Mouse (Mus musculus) heart, adult 11 months (tissue): ENCODE data around the gene Mdfic.

ENCODE experiments used
- DNase-seq: peaks from one replicate; pipeline ENCODE4 v3.0.0; 2022

The Mdfic gene

DNA sequence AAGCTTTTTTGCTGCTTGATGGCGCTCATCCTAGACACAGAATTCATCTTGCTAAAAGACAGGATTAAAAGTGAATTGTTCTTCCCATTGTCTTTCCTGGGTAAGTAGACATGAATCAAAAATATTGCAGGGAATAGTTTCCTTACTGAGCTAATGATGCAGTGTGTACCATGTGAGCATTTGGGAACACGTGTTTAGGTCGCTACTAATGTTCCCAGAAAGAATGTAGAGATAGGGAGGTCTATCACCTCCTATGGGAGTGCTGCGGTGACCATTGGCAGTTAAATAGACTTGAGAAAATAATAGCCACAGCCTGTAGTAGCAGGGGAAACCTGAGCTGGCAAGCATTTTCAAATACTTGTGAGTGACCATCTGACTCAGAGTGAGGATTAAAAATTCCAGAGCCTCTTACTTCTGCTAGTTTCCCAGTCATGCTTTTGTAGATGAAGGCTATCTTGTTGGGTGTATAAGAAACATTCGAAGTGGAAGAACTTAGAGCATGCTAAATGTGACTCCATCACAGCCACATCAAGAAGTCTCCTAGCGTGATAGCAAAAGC, 22.2 kb downstream of the Mdfic start:
- DNase-seq: no peak

DNA sequence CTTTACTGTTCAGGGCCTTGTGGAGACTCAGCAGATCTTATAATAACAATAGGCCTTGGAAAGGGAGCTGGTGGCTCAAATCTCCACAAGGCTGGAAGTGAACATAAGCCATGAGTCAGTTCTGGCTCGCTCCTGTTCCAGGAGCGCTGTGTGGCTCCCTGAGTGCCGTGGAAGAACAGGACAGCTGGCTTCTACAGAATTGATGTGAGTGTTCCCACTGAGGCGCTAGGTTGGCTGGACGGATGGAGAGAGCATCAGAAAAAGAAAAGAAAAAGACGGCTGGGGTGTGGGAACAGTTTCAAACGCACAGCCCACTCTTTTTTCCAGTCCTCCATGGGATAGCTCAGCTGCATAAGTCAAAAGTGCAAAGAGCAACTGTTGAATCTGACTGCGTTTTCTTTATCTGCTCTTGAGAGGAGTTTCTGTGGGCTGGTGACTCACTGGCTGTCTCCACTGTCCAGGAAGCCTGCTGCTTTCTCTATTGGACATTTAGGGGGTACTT, 22.9 kb downstream of the Mdfic start:
- peak; percentile 97 for DNase-seq

DNA sequence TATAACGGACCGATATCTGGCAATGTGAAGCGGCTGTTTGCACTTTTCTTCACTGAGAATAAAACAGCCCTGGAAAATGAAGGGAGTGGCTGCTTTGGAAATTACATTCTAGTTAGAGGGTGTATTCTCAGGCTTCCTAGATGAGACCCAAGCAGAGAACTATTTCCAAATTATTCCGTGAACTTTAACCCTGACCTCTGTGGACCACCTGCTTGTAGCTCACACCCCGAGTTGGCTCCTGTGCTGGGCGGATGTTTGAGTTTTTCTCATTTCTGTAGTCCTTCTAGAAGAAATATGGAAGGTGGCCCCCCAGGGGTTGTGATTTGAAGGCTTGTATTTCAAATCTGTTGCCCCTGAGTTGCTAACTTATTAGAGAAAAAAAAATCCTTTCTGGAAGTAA, 23.3 kb downstream of the Mdfic start:
- no peak for DNase-seq

DNA sequence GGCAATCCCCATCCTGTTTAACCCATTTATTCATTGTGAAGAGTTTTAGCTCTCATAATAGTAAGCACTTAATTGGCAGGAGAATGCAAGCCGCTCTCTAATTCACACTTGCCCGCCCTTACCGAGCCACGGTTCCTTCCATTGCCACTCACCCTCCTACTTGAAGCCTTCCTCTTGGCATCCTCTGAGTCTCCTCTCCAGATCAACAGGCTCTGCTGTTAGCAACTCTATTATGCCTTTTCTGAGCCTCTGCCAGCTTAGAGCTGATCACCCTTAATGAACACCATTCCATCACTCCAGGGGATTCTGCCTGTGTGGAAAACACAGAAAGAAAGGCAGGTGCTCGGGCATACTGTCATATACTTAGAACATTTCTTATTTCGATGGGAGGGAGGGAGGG, 24.9 kb downstream of the Mdfic start:
- no peak for DNase-seq

DNA sequence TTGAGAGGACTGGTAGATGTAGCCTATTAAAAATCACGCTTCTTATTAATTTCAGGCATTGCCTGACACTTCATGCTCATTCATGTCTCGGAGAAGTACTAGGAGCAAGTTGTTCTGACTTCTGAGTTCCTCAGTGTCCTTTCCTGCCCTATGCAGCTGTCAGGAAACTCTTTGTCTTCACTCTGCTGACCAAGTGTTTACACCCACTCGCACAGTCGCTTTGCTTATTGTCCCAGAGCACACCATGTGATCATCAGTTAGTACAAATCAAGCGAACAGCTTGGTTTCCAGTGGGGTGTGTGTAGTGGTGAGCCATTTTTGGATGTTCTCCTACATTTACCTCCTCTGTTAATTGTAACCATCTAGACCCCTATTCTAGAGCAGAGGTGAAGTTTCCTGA, 25.4 kb downstream of the Mdfic start:
- DNase-seq: peak; percentile 98

GRCm38 (mm10) chr6:15747396-15748155, 27.1 kb downstream of the Mdfic start:
- DNase-seq: no peak

GRCm38 (mm10) chr6:15748236-15748635, 27.8 kb downstream of the Mdfic start:
- no peak for DNase-seq

DNA sequence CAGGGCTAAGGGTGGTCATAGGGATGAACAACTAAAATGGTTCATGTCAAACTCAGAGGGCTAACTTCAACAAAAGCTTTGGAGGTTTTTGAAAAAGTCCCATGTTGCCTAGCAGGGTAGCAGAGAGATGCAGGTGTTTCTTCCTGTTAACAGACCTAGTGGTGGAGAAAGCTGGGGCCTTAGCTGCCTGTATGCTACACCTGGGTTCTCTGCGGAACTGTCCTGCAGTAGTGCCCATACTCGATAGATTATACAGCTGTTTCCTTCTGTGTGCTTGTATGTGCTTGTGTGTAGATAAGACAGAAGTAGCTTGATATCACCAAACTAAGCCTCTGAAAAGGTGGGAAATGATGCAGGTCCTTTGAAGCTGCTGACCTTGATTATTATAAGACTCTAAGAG, 28.5 kb downstream of the Mdfic start:
- peak; percentile 76 for DNase-seq

DNA sequence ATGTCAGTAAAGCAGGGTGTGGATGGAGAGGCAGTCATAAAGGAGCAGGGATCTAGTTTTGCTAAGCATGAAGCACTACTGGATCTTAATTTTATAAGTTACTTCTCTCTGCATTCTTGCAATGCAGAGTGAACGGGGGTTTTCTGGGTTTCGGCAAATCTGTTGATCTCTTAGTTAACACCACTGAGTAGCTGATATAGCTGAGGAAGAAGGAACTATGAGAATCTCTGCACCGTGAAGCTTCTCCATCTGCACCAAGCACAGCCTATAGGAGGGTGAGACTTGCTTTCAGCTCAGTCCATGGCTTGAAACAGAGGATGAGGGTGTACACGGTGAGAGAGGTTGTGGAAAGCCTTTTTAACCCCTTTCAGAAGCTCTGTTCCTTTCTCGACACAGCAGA, 29.6 kb downstream of the Mdfic start:
- DNase-seq: no peak

DNA sequence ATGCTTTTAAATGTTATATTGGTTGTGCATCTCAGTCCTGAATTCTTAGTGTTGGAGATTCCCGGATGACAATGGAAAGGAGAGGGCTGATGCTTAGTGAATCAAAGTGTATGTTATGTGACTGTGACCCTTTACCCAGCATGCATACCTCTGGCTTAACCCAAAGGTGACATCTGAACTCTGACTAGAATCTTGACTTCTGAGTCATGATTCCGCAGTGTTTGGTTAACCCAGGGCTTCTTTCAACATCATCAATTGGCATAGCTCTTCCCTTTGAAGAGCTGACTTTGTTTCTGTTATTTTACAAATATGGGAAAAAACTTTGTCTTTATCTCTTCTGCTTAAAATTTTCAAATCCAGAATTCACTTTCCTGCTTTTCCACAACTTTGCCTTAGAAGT, 30.9 kb downstream of the Mdfic start:
- no peak for DNase-seq

DNA sequence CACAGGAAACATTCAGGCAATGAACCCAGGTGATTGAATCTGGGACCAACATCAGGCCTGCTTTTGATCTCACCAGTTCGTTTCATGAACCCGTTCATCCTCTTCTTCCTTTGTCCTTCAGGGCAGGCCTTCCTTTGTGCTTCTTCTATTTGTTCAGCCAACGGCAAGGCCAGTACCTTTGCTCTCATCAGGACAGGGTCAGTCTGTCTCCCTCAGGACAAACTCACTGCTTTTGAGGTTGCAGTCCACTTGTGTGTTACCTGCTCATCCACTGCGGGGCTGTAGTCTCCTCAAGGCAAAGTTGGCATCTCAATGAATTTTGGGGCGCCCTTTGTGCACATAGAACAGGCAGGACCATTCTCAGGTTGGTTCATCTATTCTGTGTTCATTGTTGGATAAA, 31.7 kb downstream of the Mdfic start:
- DNase-seq: peak; percentile 76

- no peak for DNase-seq
Observed at GRCm38 (mm10) chr6:15753208-15753607, 32.7 kb downstream of the Mdfic start.

- DNase-seq: peak; percentile 75
Observed at GRCm38 (mm10) chr6:15758394-15758793, 37.9 kb downstream of the Mdfic start.

- DNase-seq: no peak
Observed at GRCm38 (mm10) chr6:15760750-15761149, 40.3 kb downstream of the Mdfic start.

GRCm38 (mm10) chr6:15764039-15764438, 43.6 kb downstream of the Mdfic start:
- no peak for DNase-seq

DNA sequence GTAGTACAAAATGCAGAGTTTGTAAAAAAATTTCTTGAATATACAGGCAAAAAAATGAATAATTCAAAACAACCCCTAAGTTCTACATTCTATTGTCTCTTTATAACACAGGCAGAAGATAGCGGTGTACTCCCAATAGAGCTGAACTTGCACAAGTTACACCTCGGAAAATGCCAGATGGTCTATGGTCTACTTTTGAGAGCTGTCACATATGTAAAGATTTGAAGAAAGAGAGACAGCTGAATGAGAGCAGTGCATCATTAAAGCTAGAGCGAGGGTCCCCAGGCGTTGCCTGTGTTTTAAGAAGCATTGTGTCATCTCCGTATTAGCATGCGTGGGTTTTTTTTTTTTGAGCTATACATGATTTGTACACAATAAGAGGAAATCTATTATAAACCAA, 47.0 kb downstream of the Mdfic start:
- no peak for DNase-seq

DNA sequence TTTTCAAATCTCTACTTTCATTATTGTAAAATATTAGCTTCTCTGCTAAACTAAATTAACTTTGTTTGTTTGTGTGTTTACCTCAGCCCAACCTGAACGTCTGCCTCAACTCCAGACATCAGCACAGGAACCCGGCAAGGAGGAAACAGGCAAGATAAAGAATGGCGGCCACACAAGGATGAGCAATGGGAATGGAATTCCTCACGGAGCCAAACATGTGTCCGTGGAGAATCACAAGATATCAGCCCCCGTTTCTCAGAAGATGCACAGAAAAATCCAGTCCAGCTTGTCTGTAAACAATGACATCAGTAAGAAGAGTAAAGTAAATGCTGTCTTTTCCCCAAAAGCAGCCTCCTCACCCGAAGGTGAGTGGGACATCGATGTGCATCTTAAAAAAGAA, 49.7 kb downstream of the Mdfic start:
- DNase-seq: no peak

GRCm38 (mm10) chr6:15777070-15777469, 56.6 kb downstream of the Mdfic start:
- peak; percentile 97 for DNase-seq

GRCm38 (mm10) chr6:15780127-15780526, 59.7 kb downstream of the Mdfic start:
- no peak for DNase-seq

DNA sequence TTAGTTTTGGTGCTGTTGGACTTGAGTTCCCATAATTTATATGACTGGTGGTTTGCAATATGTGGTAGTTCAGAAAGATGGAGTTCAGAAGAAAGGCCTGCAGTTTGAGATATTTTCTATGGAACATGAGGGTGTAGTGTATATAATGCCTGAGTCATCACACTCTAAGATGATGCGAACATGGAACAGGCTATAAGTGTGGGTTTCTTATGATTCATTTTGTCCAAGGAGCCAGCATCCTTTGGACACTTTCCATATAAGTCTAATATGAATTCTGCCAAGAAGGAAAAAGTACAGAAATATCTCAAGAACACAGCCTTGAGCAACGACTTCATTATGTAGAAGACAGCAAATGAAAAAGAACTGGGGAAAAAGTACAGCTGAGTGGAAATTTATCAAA, 60.2 kb downstream of the Mdfic start:
- no peak for DNase-seq

DNA sequence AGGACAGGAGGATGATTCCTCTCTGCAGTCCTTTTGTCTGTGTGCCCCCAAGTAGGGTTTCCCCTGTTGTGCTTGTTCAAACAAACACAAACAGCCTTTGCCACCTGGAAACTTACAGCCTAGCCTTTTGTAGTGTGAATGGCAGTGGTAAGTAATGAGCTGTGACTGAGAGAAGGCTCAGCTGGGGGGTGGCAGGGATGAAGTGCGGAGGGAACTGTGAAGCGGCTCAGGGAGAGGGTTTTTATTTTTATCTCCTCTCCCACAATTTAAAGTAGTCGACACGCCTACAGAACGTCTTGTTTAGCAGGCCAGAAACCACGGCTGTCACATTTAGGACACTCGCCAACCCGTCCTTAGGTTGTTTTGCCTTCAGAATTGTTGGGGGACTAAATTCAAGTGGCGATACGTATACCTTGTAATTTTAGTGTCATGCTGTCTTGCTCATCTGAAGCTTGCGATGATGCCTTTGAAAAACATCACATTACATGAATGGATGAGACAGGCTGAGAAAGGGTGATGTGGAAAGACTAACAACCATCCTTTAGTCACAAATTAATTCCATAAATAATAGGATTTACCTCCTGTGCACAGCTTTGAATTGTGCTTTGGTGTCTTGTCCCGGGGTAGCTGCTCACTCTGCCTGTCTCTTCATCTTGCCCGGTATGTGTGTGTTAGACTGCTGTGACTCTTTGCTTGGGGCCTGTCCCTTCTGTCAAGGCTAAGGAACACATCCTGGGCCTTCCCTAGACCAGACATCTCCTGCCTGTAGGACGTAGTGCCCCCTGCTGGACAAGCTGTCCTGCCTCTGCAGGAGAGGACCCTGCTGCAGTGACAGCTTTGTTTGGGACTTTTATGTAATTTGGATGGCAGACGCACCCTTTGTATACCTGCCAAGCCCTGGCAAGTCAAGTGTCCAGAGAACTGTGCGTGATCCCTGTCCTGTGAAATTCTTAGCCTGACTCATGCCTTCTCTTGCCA, 69.4 kb downstream of the Mdfic start:
- DNase-seq: peak; percentile 98

- peak; percentile 95 for DNase-seq
Observed at GRCm38 (mm10) chr6:15792680-15793601, 72.5 kb downstream of the Mdfic start.
